Mouse (Mus musculus) limb, embryonic 14.5 days (tissue): Measurements from ENCODE around the gene Slc25a43. TPM values are rescaled to one million over a fixed set of nuclear protein-coding genes. Genes with fewer than 3 reads are reported as not detected.
"Not testable (repeated sequence)": the region's sequence is repeated elsewhere in the genome, so short reads cannot be mapped to it uniquely, and the experiment has no call there.

Experiments
- ATAC-seq: fragments of 200-750 bp; cut with Nextera tagmentation; 2 replicates; pipeline ENCODE4 v1.8.0; 2017; ENCODE audit warnings: low read depth, moderate number of reproducible peaks, moderate TSS enrichment; ENCODE audit not compliant: low FRiP score
- DNase-seq: peaks from one replicate; pipeline ENCODE4 v3.0.0-alpha.2; 2015; ENCODE audit warnings: low spot score
- H3K27ac ChIP-seq: fragments of 300-500 bp; sonication (generic); replicated peaks from 2 replicates; pipeline ENCODE4 v1.5.1; 2014; ENCODE audit warnings: low read depth, mild to moderate bottlenecking, low read length, moderate library complexity, mixed read lengths
- H3K27me3 ChIP-seq: fragments of 300-500 bp; sonication (generic); 2 replicates; pipeline ENCODE4 v1.6.1; 2014; ENCODE audit warnings: low read length, mixed read lengths; ENCODE audit not compliant: control insufficient read depth, insufficient read depth
- H3K36me3 ChIP-seq: fragments of 300-500 bp; sonication (generic); 2 replicates; pipeline ENCODE4 v1.6.1; 2014; ENCODE audit warnings: mild to moderate bottlenecking, low read length, moderate library complexity, mixed read lengths; ENCODE audit not compliant: control insufficient read depth, insufficient read depth
- H3K4me1 ChIP-seq: fragments of 300-500 bp; sonication (generic); 2 replicates; pipeline ENCODE4 v1.6.1; 2014; ENCODE audit warnings: antibody characterized with exemption, low read length, mixed read lengths; ENCODE audit not compliant: control insufficient read depth, insufficient read depth
- H3K4me2 ChIP-seq: fragments of 300-500 bp; sonication (generic); replicated peaks from 2 replicates; pipeline ENCODE4 v1.6.1; 2014; ENCODE audit warnings: low read depth, mild to moderate bottlenecking, low read length, moderate library complexity; ENCODE audit not compliant: severe bottlenecking
- H3K4me3 ChIP-seq: fragments of 300-500 bp; sonication (generic); replicated peaks from 2 replicates; pipeline ENCODE4 v1.5.1; 2014; ENCODE audit warnings: low read length
- H3K9ac ChIP-seq: fragments of 300-500 bp; sonication (generic); 2 replicates; pipeline ENCODE4 v1.6.1; 2014; ENCODE audit warnings: mild to moderate bottlenecking, low read depth, low read length, moderate library complexity; ENCODE audit not compliant: severe bottlenecking
- H3K9me3 ChIP-seq: fragments of 300-500 bp; sonication (generic); 2 replicates; pipeline ENCODE4 v1.6.1; 2016; ENCODE audit warnings: low read length; ENCODE audit not compliant: control insufficient read depth
- POLR2A ChIP-seq: fragments of 200-500 bp; IDR thresholded peaks from 2 replicates; pipeline ENCODE4 v1.8.0; 2012; ENCODE audit warnings: inconsistent platforms, mild to moderate bottlenecking, moderate library complexity, borderline replicate concordance; ENCODE audit not compliant: insufficient read depth, insufficient read length; ENCODE audit errors: extremely low read depth
- WGBS: fragments of 180-500 bp; shearing (Covaris S2); extraction: QIAGEN DNeasy Blood & Tissue Kit; methylation state at CpG from one replicate; pipeline ENCODE4 v1.1.7; 2014; 5-methylcytosine and 5-hydroxymethylcytosine counted together
- polyA plus RNA-seq, 2 experiments: library from polyadenylated mRNA; depleted of rRNA in 1 of 2; stranded (reverse) in 1 of 2; unstranded in 1 of 2; fragments of >200 nt; fragmentation: Nextera tagmentation in 1 of 2; extraction: Ambion mirVana in 1 of 2; gene quantifications; 2 replicates each; pipeline versions ENCODE4 v1.2.1 to v1.2.3; 2012 to 2014

The Slc25a43 gene
- polyA plus RNA-seq, 2 experiments, result 1.8 to 2.3 TPM

GRCm38 (mm10) chrX:36777694-36778093 is 34.2 kb downstream of the Slc25a43 start:
- WGBS, result 71% methylated on average over 4 of the region's 4 CpGs
- DNase-seq, result no peak
- H3K4me1 ChIP-seq, result no peaks in the 10 kb centered on the region
- no peaks in the 10 kb centered on the region for H3K9me3 ChIP-seq
- no peak overlapping the region for H3K4me3 ChIP-seq
- H3K27ac ChIP-seq, result no peak overlapping the region
- TF ChIP-seq POLR2A, result no peak
- no peak for ATAC-seq
- H3K9ac ChIP-seq, result no peak overlapping the region
- H3K27me3 ChIP-seq, result no peaks in the 10 kb centered on the region
- H3K4me2 ChIP-seq, result no peak overlapping the region
- H3K36me3 ChIP-seq, result no peaks in the 10 kb centered on the region

- Histone ChIP-seq H3K27me3 (no peaks in the 10 kb centered on the region), H3K36me3 (no peaks in the 10 kb centered on the region)
Measured at GRCm38 (mm10) chrX:36789360-36789759, 45.9 kb downstream of the Slc25a43 start.

GRCm38 (mm10) chrX:36794571-36794970 is 51.1 kb downstream of the Slc25a43 start:
- 69% methylated on average over 5 of the region's 5 CpGs for WGBS
- Histone ChIP-seq H3K4me1 (no peaks in the 10 kb centered on the region), H3K4me2 (no peak overlapping the region), H3K36me3 (peaks cover 6% of the 10 kb centered on the region; the same call in 1 of the 2 replicates), H3K9me3 (no peaks in the 10 kb centered on the region), H3K27ac (no peak overlapping the region), H3K9ac (no peak overlapping the region), H3K27me3 (no peaks in the 10 kb centered on the region), H3K4me3 (no peak overlapping the region)
- TF ChIP-seq POLR2A, result no peak
- no peak for DNase-seq
- ATAC-seq, result no peak

More at GRCm38 (mm10) chrX:36789360-36789759, 45.9 kb downstream of the Slc25a43 start:
- no peak for DNase-seq
- Histone ChIP-seq H3K9ac (no peak overlapping the region), H3K9me3 (no peaks in the 10 kb centered on the region), H3K4me3 (no peak overlapping the region), H3K4me2 (no peak overlapping the region), H3K27ac (no peak overlapping the region), H3K4me1 (no peaks in the 10 kb centered on the region)
- WGBS, result 57% methylated on average over 4 of the region's 4 CpGs
- ATAC-seq, result no peak
- TF ChIP-seq POLR2A, result no peak

GRCm38 (mm10) chrX:36795424-36796162 is 52.1 kb downstream of the Slc25a43 start, which contains the start of gene Slc25a5:
TSS of gene Slc25a5 (plus strand) at chrX:36795651.
- Histone ChIP-seq H3K27ac (peak within 1 kb of the TSS; percentile 73), H3K4me2 (peak within 1 kb of the TSS; percentile 60), H3K4me3 (peak within 1 kb of the TSS; percentile 58), H3K27me3 (no peaks in the 10 kb centered on the region), H3K4me1 (no peaks in the 10 kb centered on the region), H3K9me3 (no peaks in the 10 kb centered on the region), H3K36me3 (peaks cover 6% of the 10 kb centered on the region; the same call in 1 of the 2 replicates), H3K9ac (peak within 1 kb of the TSS; percentile 64)
- DNase-seq (peak; percentile 85), ATAC-seq (peak; percentile 94)
- TF ChIP-seq POLR2A, result peak; percentile 46; the same call in 1 of the 2 replicates
- 18% methylated on average over 40 of the region's 41 CpGs for WGBS

- H3K36me3 ChIP-seq, result peaks cover 6% of the 10 kb centered on the region; the same call in 1 of the 2 replicates
Measured at GRCm38 (mm10) chrX:36796163-36796581, 52.7 kb downstream of the Slc25a43 start.

GRCm38 (mm10) chrX:36796734-36797133 is 53.3 kb downstream of the Slc25a43 start:
- ATAC-seq, H3K4me1 ChIP-seq, H3K9me3 ChIP-seq, H3K36me3 ChIP-seq, H3K27ac ChIP-seq, H3K27me3 ChIP-seq, DNase-seq: not testable (repeated sequence)
- Histone ChIP-seq H3K4me2 (peak overlapping the region; percentile 60), H3K4me3 (peak overlapping the region; percentile 58), H3K9ac (peak overlapping the region; percentile 31; the same call in 1 of the 2 replicates)
- 72% methylated on average over 8 of the region's 8 CpGs for WGBS

More at GRCm38 (mm10) chrX:36796163-36796581, 52.7 kb downstream of the Slc25a43 start:
- Histone ChIP-seq H3K27ac (peak overlapping the region; percentile 73), H3K4me2 (peak overlapping the region; percentile 60), H3K9ac (peak overlapping the region; percentile 64), H3K4me1 (no peaks in the 10 kb centered on the region), H3K9me3 (no peaks in the 10 kb centered on the region), H3K27me3 (no peaks in the 10 kb centered on the region), H3K4me3 (peak overlapping the region; percentile 58)
- ATAC-seq (peak; percentile 81), DNase-seq (peak; percentile 74)
- 29% methylated on average over 13 of the region's 41 CpGs for WGBS
- TF ChIP-seq POLR2A, result no peak
